Mouse (Mus musculus) MEL (cell line): ENCODE data around the gene Bcl2l1. TPM values are rescaled to one million over a fixed set of nuclear protein-coding genes. Genes with fewer than 3 reads are reported as not detected.

Experiments used
- DNase-seq: peaks from one replicate; pipeline ENCODE4 v3.0.0; 2011; ENCODE audit warnings: low read depth, low spot score
- H3K27ac ChIP-seq: 2 replicates; pipeline ENCODE4 v1.5.1; 2012; ENCODE audit warnings: low read depth, mild to moderate bottlenecking, control low read depth, low read length, moderate library complexity; ENCODE audit not compliant: control insufficient read depth
- H3K27me3 ChIP-seq, 2 experiments: fragments of 150-350 bp in 1 of 2; sonication (generic) in 1 of 2; 2 replicates each; pipeline ENCODE4 v1.6.1; 2012; ENCODE audit warnings: low read length in 2 of 2, mild to moderate bottlenecking in 2 of 2, improper control_type of control experiment in 1 of 2, moderate library complexity in 1 of 2; ENCODE audit not compliant: insufficient read depth in 2 of 2, control insufficient read depth in 1 of 2
- H3K36me3 ChIP-seq, 2 experiments: 2 replicates each; pipeline ENCODE4 v1.6.1; 2012 to 2014; ENCODE audit warnings: low read length in 2 of 2, improper control_type of control experiment in 1 of 2, inconsistent platforms in 1 of 2, mild to moderate bottlenecking in 1 of 2; ENCODE audit not compliant: insufficient read depth in 2 of 2, control insufficient read depth in 1 of 2
- H3K4me1 ChIP-seq, 2 experiments: fragments of 150-350 bp in 1 of 2; sonication (generic) in 1 of 2; 2 replicates each; pipeline ENCODE4 v1.6.1; 2012; ENCODE audit warnings: low read length in 2 of 2, improper control_type of control experiment in 1 of 2, mild to moderate bottlenecking in 1 of 2; ENCODE audit not compliant: insufficient read depth in 2 of 2, control insufficient read depth in 1 of 2
- H3K4me3 ChIP-seq, 2 experiments: fragments of 150-350 bp in 1 of 2; sonication (generic) in 1 of 2; 2 replicates each; pipeline ENCODE4 v1.5.1; 2012; ENCODE audit warnings: low read depth in 2 of 2, low read length in 2 of 2, mild to moderate bottlenecking in 2 of 2, moderate library complexity in 2 of 2, control low read depth in 1 of 2, improper control_type of control experiment in 1 of 2; ENCODE audit not compliant: control insufficient read depth in 1 of 2, insufficient read depth in 1 of 2
- H3K79me2 ChIP-seq: 2 replicates; pipeline ENCODE4 v1.6.1; 2012; ENCODE audit warnings: mild to moderate bottlenecking, low read length, moderate library complexity; ENCODE audit not compliant: control insufficient read depth, poor library complexity, insufficient read depth
- H3K9ac ChIP-seq: 2 replicates; pipeline ENCODE4 v1.6.1; 2012; ENCODE audit warnings: low read depth, mild to moderate bottlenecking, control low read depth, low read length, moderate library complexity; ENCODE audit not compliant: control insufficient read depth, poor library complexity, severe bottlenecking
- H3K9me3 ChIP-seq: fragments of 150-350 bp; sonication (generic); replicated peaks from 2 replicates; pipeline ENCODE4 v1.6.1; 2012; ENCODE audit warnings: mild to moderate bottlenecking, low read length, improper control_type of control experiment, moderate library complexity; ENCODE audit not compliant: insufficient read depth
- BHLHE40 ChIP-seq: IDR thresholded peaks from 2 replicates; pipeline ENCODE4 v1.6.1; 2012; ENCODE audit warnings: low read depth, mild to moderate bottlenecking, inconsistent platforms, low read length, improper control_type of control experiment, borderline replicate concordance
- CHD1 ChIP-seq: IDR thresholded peaks from 2 replicates; pipeline ENCODE4 v1.6.1; 2012; ENCODE audit warnings: low read depth, mild to moderate bottlenecking, inconsistent platforms, low read length, improper control_type of control experiment
- CHD2 ChIP-seq: IDR thresholded peaks from 2 replicates; pipeline ENCODE4 v1.6.1; 2011; ENCODE audit warnings: low read length, improper control_type of control experiment
- CTCF ChIP-seq, 3 experiments: IDR thresholded peaks in 2 of 3; conservative IDR thresholded peaks in 1 of 3; 2 replicates each; pipeline ENCODE4 v1.5.1; 2011 to 2012; ENCODE audit warnings: low read length in 3 of 3, low read depth in 2 of 3, mild to moderate bottlenecking in 2 of 3, improper control_type of control experiment in 1 of 3, inconsistent platforms in 1 of 3, mixed read lengths in 1 of 3, moderate library complexity in 1 of 3; ENCODE audit not compliant: control insufficient read depth in 1 of 3, insufficient read depth in 1 of 3, poor library complexity in 1 of 3, severe bottlenecking in 1 of 3
- ELF1 ChIP-seq: IDR thresholded peaks from 2 replicates; pipeline ENCODE4 v1.6.1; 2014; ENCODE audit warnings: low read depth, mild to moderate bottlenecking, inconsistent platforms, low read length, improper control_type of control experiment, moderate library complexity
- EP300 ChIP-seq, 2 experiments: IDR thresholded peaks; 2 replicates each; pipeline ENCODE4 v1.6.1; 2011; ENCODE audit warnings: improper control_type of control experiment in 2 of 2, low read length in 2 of 2, low read depth in 1 of 2, mild to moderate bottlenecking in 1 of 2
- ETS1 ChIP-seq: IDR thresholded peaks from 2 replicates; pipeline ENCODE4 v1.6.1; 2012; ENCODE audit warnings: low read depth, mild to moderate bottlenecking, inconsistent platforms, low read length, improper control_type of control experiment, moderate library complexity
- GABPA ChIP-seq: IDR thresholded peaks from 2 replicates; pipeline ENCODE4 v1.6.1; 2012; ENCODE audit warnings: low read depth, mild to moderate bottlenecking, inconsistent platforms, low read length, improper control_type of control experiment, moderate library complexity
- JUND ChIP-seq: IDR thresholded peaks from 2 replicates; pipeline ENCODE4 v1.6.1; 2011; ENCODE audit warnings: low read depth, mild to moderate bottlenecking, improper control_type of control experiment, low read length
- KAT2A ChIP-seq: conservative IDR thresholded peaks from 2 replicates; pipeline ENCODE4 v1.6.1; 2012; ENCODE audit warnings: low read depth, low read length, improper control_type of control experiment, inconsistent platforms
- MAFK ChIP-seq: IDR thresholded peaks from 2 replicates; pipeline ENCODE4 v1.6.1; 2011; ENCODE audit warnings: low read depth, mild to moderate bottlenecking, low read length, improper control_type of control experiment, borderline replicate concordance
- MAX ChIP-seq: IDR thresholded peaks from 2 replicates; pipeline ENCODE4 v1.6.1; 2011; ENCODE audit warnings: low read length, improper control_type of control experiment
- MAZ ChIP-seq: IDR thresholded peaks from 2 replicates; pipeline ENCODE4 v1.6.1; 2012; ENCODE audit warnings: low read depth, mild to moderate bottlenecking, inconsistent platforms, low read length, improper control_type of control experiment
- MEF2A ChIP-seq: IDR thresholded peaks from 2 replicates; pipeline ENCODE4 v1.6.1; 2014; ENCODE audit warnings: low read depth, mild to moderate bottlenecking, inconsistent platforms, low read length, improper control_type of control experiment; ENCODE audit not compliant: poor library complexity, insufficient replicate concordance, severe bottlenecking; ENCODE audit errors: extremely low read depth
- MXI1 ChIP-seq: IDR thresholded peaks from 2 replicates; pipeline ENCODE4 v1.6.1; 2011; ENCODE audit warnings: mild to moderate bottlenecking, low read depth, low read length, improper control_type of control experiment
- MYB ChIP-seq: IDR thresholded peaks from 2 replicates; pipeline ENCODE4 v1.6.1; 2011; ENCODE audit warnings: mild to moderate bottlenecking, low read depth, low read length, improper control_type of control experiment
- NELFE ChIP-seq: IDR thresholded peaks from 2 replicates; pipeline ENCODE4 v1.6.1; 2011; ENCODE audit warnings: low read depth, low read length, improper control_type of control experiment
- POLR2A ChIP-seq, 2 experiments: IDR thresholded peaks; 2 replicates each; pipeline ENCODE4 v1.6.1; 2011 to 2012; ENCODE audit warnings: low read length in 2 of 2, mild to moderate bottlenecking in 2 of 2, control low read depth in 1 of 2, improper control_type of control experiment in 1 of 2, low read depth in 1 of 2, moderate library complexity in 1 of 2; ENCODE audit not compliant: control insufficient read depth in 1 of 2, insufficient read depth in 1 of 2, poor library complexity in 1 of 2
- POLR2AphosphoS2 ChIP-seq: IDR thresholded peaks from 2 replicates; pipeline ENCODE4 v1.6.1; 2011; ENCODE audit warnings: low read length, improper control_type of control experiment
- RAD21 ChIP-seq: IDR thresholded peaks from 2 replicates; pipeline ENCODE4 v1.6.1; 2011; ENCODE audit warnings: mild to moderate bottlenecking, low read depth, low read length, improper control_type of control experiment
- RCOR1 ChIP-seq: IDR thresholded peaks from 2 replicates; pipeline ENCODE4 v1.6.1; 2012; ENCODE audit warnings: low read depth, mild to moderate bottlenecking, inconsistent platforms, low read length, improper control_type of control experiment
- SMC3 ChIP-seq: IDR thresholded peaks from 2 replicates; pipeline ENCODE4 v1.6.1; 2011; ENCODE audit warnings: low read depth, low read length, improper control_type of control experiment
- TBP ChIP-seq: IDR thresholded peaks from 2 replicates; pipeline ENCODE4 v1.8.0; 2011; ENCODE audit warnings: low read depth, low read length, improper control_type of control experiment
- UBTF ChIP-seq: IDR thresholded peaks from 2 replicates; pipeline ENCODE4 v1.6.1; 2012; ENCODE audit warnings: low read depth, mild to moderate bottlenecking, inconsistent platforms, low read length, improper control_type of control experiment, moderate library complexity, borderline replicate concordance; ENCODE audit not compliant: insufficient read depth
- USF1 ChIP-seq: IDR thresholded peaks from 2 replicates; pipeline ENCODE4 v1.6.1; 2014; ENCODE audit warnings: low read depth, mild to moderate bottlenecking, inconsistent platforms, low read length, improper control_type of control experiment, moderate library complexity
- USF2 ChIP-seq, 2 experiments: IDR thresholded peaks; 2 replicates each; pipeline ENCODE4 v1.6.1; 2011 to 2012; ENCODE audit warnings: improper control_type of control experiment in 2 of 2, low read length in 2 of 2, borderline replicate concordance in 1 of 2, inconsistent platforms in 1 of 2, low read depth in 1 of 2, mild to moderate bottlenecking in 1 of 2; ENCODE audit not compliant: insufficient read depth in 1 of 2
- ZC3H11A ChIP-seq: IDR thresholded peaks from 2 replicates; pipeline ENCODE4 v1.6.1; 2012; ENCODE audit warnings: low read depth, mild to moderate bottlenecking, inconsistent platforms, low read length, improper control_type of control experiment
- ZKSCAN1 ChIP-seq: IDR thresholded peaks from 2 replicates; pipeline ENCODE4 v1.6.1; 2012; ENCODE audit warnings: low read depth, mild to moderate bottlenecking, inconsistent platforms, low read length, improper control_type of control experiment, moderate library complexity
- ZMIZ1 ChIP-seq: IDR thresholded peaks from 2 replicates; pipeline ENCODE4 v1.6.1; 2012; ENCODE audit warnings: low read depth, mild to moderate bottlenecking, inconsistent platforms, low read length, improper control_type of control experiment, moderate library complexity
- polyA plus RNA-seq, 2 experiments: library from polyadenylated mRNA; stranded (reverse) in 1 of 2; unstranded in 1 of 2; fragments of >175 nt in 1 of 2; fragments of >200 nt in 1 of 2; gene quantifications; 2 replicates each; pipeline versions ENCODE4 v1.2.1 to v1.2.4; 2012; ENCODE audit warnings: low replicate concordance in 2 of 2, low read depth in 1 of 2; ENCODE audit not compliant: insufficient read length in 2 of 2, insufficient read depth in 1 of 2, missing spikeins in 1 of 2
- total RNA-seq: library from RNA; depleted of rRNA; stranded (reverse); fragments of 300-350 nt; gene quantifications from 2 replicates; pipeline ENCODE4 v1.2.3, GENCODE M21; 2012

Gene Bcl2l1
- total and polyA plus RNA-seq, 3 experiments = 6.5 to 23.9 TPM; not detected in 1

DNA sequence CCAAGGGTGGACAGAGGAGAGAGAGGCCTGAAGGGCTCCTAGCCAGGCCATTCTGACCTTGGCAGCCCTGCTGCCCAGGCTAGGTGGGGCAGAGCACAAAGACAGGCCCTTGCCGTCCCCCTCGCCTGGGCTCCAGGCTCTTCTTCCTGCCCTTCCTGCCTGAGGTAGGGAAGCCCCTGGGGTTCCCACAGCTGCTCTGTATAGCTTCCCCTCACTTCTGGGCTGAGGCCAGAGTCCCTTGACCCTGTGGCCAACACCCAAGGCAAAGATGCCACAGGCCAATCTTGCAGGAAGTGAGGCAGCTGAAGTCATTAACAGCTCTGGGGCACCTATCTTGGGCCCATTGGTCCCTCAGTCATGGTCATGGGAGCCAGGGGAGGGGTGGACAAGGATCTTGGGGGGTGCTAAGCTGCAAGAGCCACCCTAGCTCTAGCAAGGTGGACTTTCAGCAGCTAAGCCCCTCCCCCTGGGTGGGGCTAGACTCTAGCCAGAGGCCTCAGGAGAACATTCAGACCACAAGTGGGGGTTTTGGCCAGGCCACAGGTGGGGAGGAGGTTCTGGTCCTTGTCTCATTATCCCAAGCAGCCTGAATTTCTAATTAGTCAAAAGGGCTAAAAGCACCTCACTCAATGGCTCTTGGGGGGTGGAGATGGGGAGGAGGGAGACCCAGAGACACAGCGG lies 50.4 kb downstream of the Bcl2l1 start:
- Histone ChIP-seq H3K4me3 (no peak overlapping the region), H3K79me2 (no peaks in the 10 kb centered on the region), H3K27me3 (no peaks in the 10 kb centered on the region), H3K9me3 (no peaks in the 10 kb centered on the region), H3K9ac (no peak overlapping the region), H3K36me3 (peaks cover 0 to 2% of the 10 kb centered on the region in 2 experiments; a peak in 1 of 4 replicates), H3K4me1 (0 out of 4 replicates have a peak, but pooled peaks cover 0 to 3% of the 10 kb centered on the region in 2 experiments), H3K27ac (no peak overlapping the region)
- DNase-seq = no peak
- TF ChIP-seq MAZ (no peak), RCOR1 (no peak), MXI1 (no peak), MYB (no peak), BHLHE40 (no peak), CTCF (IDR thresholded peaks at IDR 0.05 in 2 of 3, conservative IDR thresholded peaks at IDR 0.05 in 1 of 3; ENCODE audit: control insufficient read depth in 1 of 3, insufficient read depth in 1 of 3, low read depth in 2 of 3, low read length in 3 of 3, poor library complexity in 1 of 3, severe bottlenecking in 1 of 3) (no peak), MAX (no peak), UBTF (no peak), ZC3H11A (no peak), USF1 (no peak), POLR2AphosphoS2 (no peak), CHD2 (no peak), MEF2A (no peak), POLR2A (IDR thresholded peaks at IDR 0.05; ENCODE audit: control insufficient read depth in 1 of 2, insufficient read depth in 1 of 2, low read depth in 1 of 2, low read length in 2 of 2, poor library complexity in 1 of 2) (no peak), ZKSCAN1 (no peak), ELF1 (no peak)

DNA sequence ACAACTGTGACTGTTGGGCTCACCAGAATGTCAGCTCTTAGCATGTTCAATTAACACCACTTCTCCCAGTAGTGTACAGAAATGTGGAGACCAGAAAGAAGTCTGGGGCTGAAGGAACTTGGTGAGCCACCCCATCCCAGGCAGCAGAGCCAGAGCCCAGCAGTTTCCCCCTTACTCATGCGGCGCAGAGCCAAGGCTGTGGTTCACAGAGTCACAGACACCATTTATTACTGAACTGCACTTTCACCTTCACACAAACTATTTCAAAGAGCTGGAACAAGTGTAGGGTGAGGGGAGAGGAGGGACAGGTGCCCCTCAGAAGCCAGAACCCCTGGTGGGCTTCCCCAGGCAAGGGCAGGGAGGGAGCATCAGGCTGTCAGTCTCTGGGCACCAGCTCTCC lies 51.1 kb downstream of the Bcl2l1 start:
- Histone ChIP-seq H3K79me2 (no peaks in the 10 kb centered on the region), H3K27ac (no peak overlapping the region), H3K4me1 (0 out of 4 replicates have a peak, but pooled peaks cover 0 to under 1% of the 10 kb centered on the region in 2 experiments), H3K4me3 (no peak overlapping the region), H3K9ac (no peak overlapping the region), H3K36me3 (peaks cover 0 to under 1% of the 10 kb centered on the region in 2 experiments; a peak in 1 of 4 replicates), H3K27me3 (no peaks in the 10 kb centered on the region)
- no peak for DNase-seq
- TF ChIP-seq KAT2A = no peak
- TF ChIP-seq ETS1 = no peak
- no peak for TF ChIP-seq GABPA
- TF ChIP-seq RAD21 = no peak
- TF ChIP-seq EP300 (IDR thresholded peaks at IDR 0.05; ENCODE audit: low read depth in 1 of 2, low read length in 2 of 2) = no peak
- no peak for TF ChIP-seq SMC3
- TF ChIP-seq UBTF = no peak
- no peak for TF ChIP-seq MXI1
- no peak for TF ChIP-seq POLR2A (IDR thresholded peaks at IDR 0.05; ENCODE audit: control insufficient read depth in 1 of 2, insufficient read depth in 1 of 2, low read depth in 1 of 2, low read length in 2 of 2, poor library complexity in 1 of 2)
- TF ChIP-seq ZMIZ1 = no peak
- no peak for TF ChIP-seq CHD1
- no peak for TF ChIP-seq TBP
- no peak for TF ChIP-seq USF2 (IDR thresholded peaks at IDR 0.05; ENCODE audit: borderline replicate concordance in 1 of 2, insufficient read depth in 1 of 2, low read depth in 1 of 2, low read length in 2 of 2)
- TF ChIP-seq ZC3H11A = no peak
- TF ChIP-seq BHLHE40 = no peak
- TF ChIP-seq MYB = no peak
- no peak for TF ChIP-seq MAFK
- TF ChIP-seq USF1 = no peak
- no peak for TF ChIP-seq JUND
- TF ChIP-seq NELFE = no peak
- TF ChIP-seq, all 39 proteins: peak for 0
- no peaks in the 10 kb centered on the region for H3K9me3 ChIP-seq
